ENCODE assay signal across 8 mouse cellular contexts in genomic region chr1:180777289-180777659, GRCm38 (mm10). TPM values are rescaled to one million over a fixed set of nuclear protein-coding genes. Genes with fewer than 3 reads are reported as not detected.
A peak's percentile ranks its signal among the peaks of the same experiment; 100 is the strongest.
DNase-seq lines count a peak whose midpoint lies in the region; ATAC-seq lines count a peak whose summit lies in the region.

No protein-coding gene starts in this region.

- peaks cover 31% of the 10 kb centered on the region for H3K4me1 ChIP-seq in heart, embryonic 15.5 days (replicated peaks)
- peaks cover 19% of the 10 kb centered on the region for H3K4me1 ChIP-seq in hindbrain, embryonic 13.5 days (replicated peaks)
- no peaks in the 10 kb centered on the region for H3K4me1 ChIP-seq in midbrain, embryonic 11.5 days (ENCODE audit: control insufficient read depth, insufficient read depth, low read length)

- H3K4me2 ChIP-seq in heart, embryonic 15.5 days, result peak overlapping the region; percentile 87
- H3K4me2 ChIP-seq in hindbrain, embryonic 13.5 days, result peak overlapping the region; percentile 95
- peak overlapping the region; percentile 92 for H3K4me2 ChIP-seq in midbrain, embryonic 11.5 days

- intact Hi-C loops in heart, postnatal 25 days (cut with DNase I), result loop anchor here (5.0 kb wide), 1 partner anchor 75 kb away; the partner anchor contains the start of gene Sde2
- intact Hi-C loops in left cerebral cortex, postnatal 10 days (cut with DNase I), result no loop called here

- peak overlapping the region; percentile 66 for H3K4me3 ChIP-seq in heart, embryonic 15.5 days
- peak overlapping the region; percentile 68 for H3K4me3 ChIP-seq in hindbrain, embryonic 13.5 days
- H3K4me3 ChIP-seq in midbrain, embryonic 11.5 days (ENCODE audit: low read depth, low read length), result peak overlapping the region; percentile 58

- H3K9me3 ChIP-seq in heart, embryonic 15.5 days (replicated peaks), result no peaks in the 10 kb centered on the region
- no peaks in the 10 kb centered on the region for H3K9me3 ChIP-seq in hindbrain, embryonic 13.5 days
- H3K9me3 ChIP-seq in midbrain, embryonic 11.5 days (ENCODE audit: control insufficient read depth, low read length), result peaks cover 5% of the 10 kb centered on the region; the same call in 1 of the 2 replicates

- peak overlapping the region; percentile 96 for H3K27ac ChIP-seq in heart, embryonic 15.5 days
- H3K27ac ChIP-seq in hindbrain, embryonic 13.5 days, result peak overlapping the region; percentile 91
- H3K27ac ChIP-seq in midbrain, embryonic 11.5 days (ENCODE audit: low read depth, low read length), result peak overlapping the region; percentile 81; the same call in 1 of the 2 replicates

- DNase-seq in heart, postnatal 25 days (ENCODE audit: low spot score), result no peak
- DNase-seq in midbrain, embryonic 11.5 days (ENCODE audit: low spot score, missing footprints), result no peak
- DNase-seq in c-Kit-positive CD71-positive TER-119-positive erythroid progenitor cells, embryonic 14.5 days (ENCODE audit: low spot score), result no peak
- no peak for DNase-seq in layer of hippocampus, postnatal 14 days (ENCODE audit: low spot score in 2 of 2)
- DNase-seq in left cerebral cortex, postnatal 10 days (ENCODE audit: extremely low spot score in 1 of 2, low spot score in 2 of 2), result no peak

- H3K36me3 ChIP-seq in heart, embryonic 15.5 days, result no peaks in the 10 kb centered on the region
- no peaks in the 10 kb centered on the region for H3K36me3 ChIP-seq in hindbrain, embryonic 13.5 days
- H3K36me3 ChIP-seq in midbrain, embryonic 11.5 days (ENCODE audit: control insufficient read depth, insufficient read depth, low read length), result no peaks in the 10 kb centered on the region

- no peaks in the 10 kb centered on the region for H3K27me3 ChIP-seq in heart, embryonic 15.5 days
- peaks cover 13% of the 10 kb centered on the region; the same call in 1 of the 2 replicates for H3K27me3 ChIP-seq in hindbrain, embryonic 13.5 days
- H3K27me3 ChIP-seq in midbrain, embryonic 11.5 days (ENCODE audit: control insufficient read depth, insufficient read depth, low read length), result no peaks in the 10 kb centered on the region

- peak overlapping the region; percentile 78 for H3K9ac ChIP-seq in heart, embryonic 15.5 days
- peak overlapping the region; percentile 86 for H3K9ac ChIP-seq in hindbrain, embryonic 13.5 days
- peak overlapping the region; percentile 85 for H3K9ac ChIP-seq in midbrain, embryonic 11.5 days (ENCODE audit: low read length)

- ATAC-seq in heart, embryonic 15.5 days (replicated peaks; ENCODE audit: insufficient number of reproducible peaks, insufficient read depth, low FRiP score, low read depth), result no peak; the same call in 1 of the 2 replicates
- ATAC-seq in activated CD4-positive, CD25-positive, alpha-beta regulatory T cell, adult 4 months, result peak; percentile 37
- peak; percentile 33 for ATAC-seq in hindbrain, embryonic 13.5 days (ENCODE audit: low FRiP score)
- peak; percentile 10 for ATAC-seq in midbrain, embryonic 11.5 days (ENCODE audit: low FRiP score)

- 8% methylated on average over 10 of the region's 10 CpGs for WGBS in heart, embryonic 15.5 days
- WGBS in hindbrain, embryonic 13.5 days, result 4% methylated on average over 10 of the region's 10 CpGs
- 9% methylated on average over 10 of the region's 10 CpGs for WGBS in midbrain, embryonic 11.5 days

RNA-seq across cellular contexts. Expression of gene H3f3a, which starts 36.5 kb away (rescaled TPM):
- polyA plus RNA-seq in heart, embryonic 15.5 days (2015; fragmentation: Nextera tagmentation; extraction: Ambion mirVana), result 1,560 and 1,618 TPM in 2 replicates
- 100 to 1,000 TPM; 494 to 517 TPM for total RNA-seq in heart, postnatal 25 days (2021)
- polyA plus RNA-seq in activated CD4-positive, CD25-positive, alpha-beta regulatory T cell, adult 4 months (2017; shearing (Covaris generic)), result 100 to 1,000 TPM; 737 to 878 TPM
- polyA plus RNA-seq in hindbrain, embryonic 13.5 days (2015; fragmentation: Nextera tagmentation; extraction: Ambion mirVana), result 3,757 and 3,885 TPM in 2 replicates
- 3,662 and 3,728 TPM in 2 replicates for polyA plus RNA-seq in midbrain, embryonic 11.5 days (2014; fragmentation: Nextera tagmentation; extraction: Ambion mirVana)
- total RNA-seq in layer of hippocampus, postnatal 14 days (2021), result 100 to 1,000 TPM; 418 to 459 TPM
- 100 to 1,000 TPM; 442 to 467 TPM for total RNA-seq in left cerebral cortex, postnatal 10 days (2021)

RNA-seq across cellular contexts. Expression of gene Acbd3, which starts 51.4 kb away (rescaled TPM):
- 16.9 and 20.0 TPM in 2 replicates for polyA plus RNA-seq in heart, embryonic 15.5 days (2015; fragmentation: Nextera tagmentation; extraction: Ambion mirVana)
- 10 to 100 TPM; 22.6 to 24.8 TPM for total RNA-seq in heart, postnatal 25 days (2021)
- 10 to 100 TPM; 11.5 to 11.9 TPM for polyA plus RNA-seq in activated CD4-positive, CD25-positive, alpha-beta regulatory T cell, adult 4 months (2017; shearing (Covaris generic))
- polyA plus RNA-seq in hindbrain, embryonic 13.5 days (2015; fragmentation: Nextera tagmentation; extraction: Ambion mirVana), result 24.5 and 24.9 TPM in 2 replicates
- 20.8 and 21.6 TPM in 2 replicates for polyA plus RNA-seq in midbrain, embryonic 11.5 days (2014; fragmentation: Nextera tagmentation; extraction: Ambion mirVana)
- total RNA-seq in layer of hippocampus, postnatal 14 days (2021), result 10 to 100 TPM; 29.9 to 31.7 TPM
- total RNA-seq in left cerebral cortex, postnatal 10 days (2021), result 10 to 100 TPM; 31.8 to 32.2 TPM
